Mouse (Mus musculus): ENCODE measurements around the gene Gm11757. TPM values are rescaled to one million over a fixed set of nuclear protein-coding genes. Genes with fewer than 3 reads are reported as not detected.
"Not testable (repeated sequence)": the region's sequence is repeated elsewhere in the genome, so short reads cannot be mapped to it uniquely, and the experiment has no call there.

Gene Gm11757
- not detected in 2 replicates for polyA plus RNA-seq (2012; rRNA removed)

DNA sequence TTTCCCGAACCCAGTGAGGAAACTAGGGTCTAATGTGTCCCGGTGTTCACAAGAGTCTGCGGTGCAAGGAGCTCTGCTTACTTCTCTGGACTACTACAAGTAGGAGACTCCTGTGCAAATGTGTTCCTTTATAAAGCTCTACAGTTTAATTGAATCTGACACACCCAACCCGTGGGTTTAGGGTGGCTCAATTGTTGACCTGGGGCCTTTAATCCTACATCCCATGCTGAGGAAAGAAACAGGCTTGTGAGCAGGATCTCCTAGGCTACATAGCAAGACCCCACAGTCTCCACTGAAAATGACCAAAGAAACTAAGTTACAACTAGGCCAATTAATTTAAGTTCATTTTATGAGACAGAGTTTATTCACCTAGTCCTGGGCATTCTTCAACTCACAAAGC is at the start of gene Gm11757:
Gene Gm11757 (minus strand): TSS at position 101 of the 400 bp plus-strand sequence.
- not testable (repeated sequence) for H3K27ac ChIP-seq (ENCODE audit: insufficient read depth, low read length)
- no CpG with 5 or more reads among the region's 4 CpGs for WGBS

DNA sequence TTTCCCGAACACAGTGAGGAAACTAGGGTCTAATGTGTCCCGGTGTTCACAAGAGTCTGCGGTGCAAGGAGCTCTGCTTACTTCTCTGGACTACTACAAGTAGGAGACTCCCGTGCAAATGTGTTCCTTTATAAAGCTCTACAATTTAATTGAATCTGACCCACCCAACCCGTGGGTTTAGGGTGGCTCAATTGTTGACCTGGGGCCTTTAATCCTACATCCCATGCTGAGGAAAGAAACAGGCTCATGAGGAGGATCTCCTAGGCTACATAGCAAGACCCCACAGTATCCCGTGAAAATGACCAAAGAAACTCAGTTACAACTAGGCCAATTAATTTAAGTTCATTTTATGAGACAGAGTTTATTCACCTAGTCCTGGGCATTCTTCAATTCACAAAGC is 29.7 kb upstream of the Gm11757 start, which contains the start of gene Gm11756:
Gene Gm11756 (minus strand): TSS at position 101 of the 400 bp plus-strand sequence.
- H3K27me3 ChIP-seq (ENCODE audit: control insufficient read depth, insufficient read depth, low read length); H3K4me3 ChIP-seq (ENCODE audit: extremely low read depth, insufficient read depth, insufficient read length); H3K4me1 ChIP-seq (ENCODE audit: control insufficient read depth, insufficient read depth, insufficient read length); DNase-seq (ENCODE audit: low read depth in 1 of 2, low spot score in 2 of 2); H3K36me3 ChIP-seq (ENCODE audit: control insufficient read depth, insufficient read depth, low read length); H3K27ac ChIP-seq (ENCODE audit: insufficient read depth, low read length): not testable (repeated sequence)
- 88% methylated on average over 6 of the region's 6 CpGs for WGBS

More for the DNA sequence above, at the start of gene Gm11757:
- H3K4me3 ChIP-seq (ENCODE audit: extremely low read depth, insufficient read depth, insufficient read length); H3K36me3 ChIP-seq (ENCODE audit: control insufficient read depth, insufficient read depth, low read length); H3K27me3 ChIP-seq (ENCODE audit: control insufficient read depth, insufficient read depth, low read length); DNase-seq (ENCODE audit: low read depth in 1 of 2, low spot score in 2 of 2); H3K4me1 ChIP-seq (ENCODE audit: control insufficient read depth, insufficient read depth, insufficient read length): not testable (repeated sequence)

DNA sequence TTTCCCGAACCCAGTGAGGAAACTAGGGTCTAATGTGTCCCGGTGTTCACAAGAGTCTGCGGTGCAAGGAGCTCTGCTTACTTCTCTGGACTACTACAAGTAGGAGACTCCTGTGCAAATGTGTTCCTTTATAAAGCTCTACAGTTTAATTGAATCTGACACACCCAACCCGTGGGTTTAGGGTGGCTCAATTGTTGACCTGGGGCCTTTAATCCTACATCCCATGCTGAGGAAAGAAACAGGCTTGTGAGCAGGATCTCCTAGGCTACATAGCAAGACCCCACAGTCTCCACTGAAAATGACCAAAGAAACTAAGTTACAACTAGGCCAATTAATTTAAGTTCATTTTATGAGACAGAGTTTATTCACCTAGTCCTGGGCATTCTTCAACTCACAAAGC is 14.9 kb upstream of the Gm11757 start, which contains the start of gene Gm13871:
Gene Gm13871 (minus strand): TSS at position 101 of the 400 bp plus-strand sequence.
- H3K4me3 ChIP-seq (ENCODE audit: extremely low read depth, insufficient read depth, insufficient read length); H3K36me3 ChIP-seq (ENCODE audit: control insufficient read depth, insufficient read depth, low read length); H3K27ac ChIP-seq (ENCODE audit: insufficient read depth, low read length); H3K4me1 ChIP-seq (ENCODE audit: control insufficient read depth, insufficient read depth, insufficient read length); H3K27me3 ChIP-seq (ENCODE audit: control insufficient read depth, insufficient read depth, low read length); DNase-seq (ENCODE audit: low read depth in 1 of 2, low spot score in 2 of 2): not testable (repeated sequence)
- WGBS: no CpG with 5 or more reads among the region's 4 CpGs

DNA sequence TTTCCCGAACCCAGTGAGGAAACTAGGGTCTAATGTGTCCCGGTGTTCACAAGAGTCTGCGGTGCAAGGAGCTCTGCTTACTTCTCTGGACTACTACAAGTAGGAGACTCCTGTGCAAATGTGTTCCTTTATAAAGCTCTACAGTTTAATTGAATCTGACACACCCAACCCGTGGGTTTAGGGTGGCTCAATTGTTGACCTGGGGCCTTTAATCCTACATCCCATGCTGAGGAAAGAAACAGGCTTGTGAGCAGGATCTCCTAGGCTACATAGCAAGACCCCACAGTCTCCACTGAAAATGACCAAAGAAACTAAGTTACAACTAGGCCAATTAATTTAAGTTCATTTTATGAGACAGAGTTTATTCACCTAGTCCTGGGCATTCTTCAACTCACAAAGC is 14.7 kb downstream of the Gm11757 start, which contains the start of gene Gm11758:
Gene Gm11758 (minus strand): TSS at position 101 of the 400 bp plus-strand sequence.
- H3K27me3 ChIP-seq (ENCODE audit: control insufficient read depth, insufficient read depth, low read length): not testable (repeated sequence)

More for the DNA sequence above, 14.7 kb downstream of the Gm11757 start, which contains the start of gene Gm11758:
- H3K4me3 ChIP-seq (ENCODE audit: extremely low read depth, insufficient read depth, insufficient read length); DNase-seq (ENCODE audit: low read depth in 1 of 2, low spot score in 2 of 2); H3K36me3 ChIP-seq (ENCODE audit: control insufficient read depth, insufficient read depth, low read length); H3K4me1 ChIP-seq (ENCODE audit: control insufficient read depth, insufficient read depth, insufficient read length); H3K27ac ChIP-seq (ENCODE audit: insufficient read depth, low read length): not testable (repeated sequence)
- no CpG with 5 or more reads among the region's 4 CpGs for WGBS

Other genes starting within 250 kb of the Gm11757 start
- not detected in 2 replicates for gene Gm11239, start 222.8 kb downstream of the Gm11757 start, polyA plus RNA-seq (2012; rRNA removed)
- gene Gm428, start 207.6 kb downstream of the Gm11757 start, polyA plus RNA-seq (2012; rRNA removed): not detected in 2 replicates
- 0.02 and 0.11 TPM in 2 replicates for gene Rasef, start 100.1 kb downstream of the Gm11757 start, polyA plus RNA-seq (2012; rRNA removed)
- gene Gm11758, start 14.8 kb downstream of the Gm11757 start, polyA plus RNA-seq (2012; rRNA removed): not detected in 2 replicates
- not detected in 2 replicates for gene Gm13871, start 14.8 kb upstream of the Gm11757 start, polyA plus RNA-seq (2012; rRNA removed)
- gene Gm11756, start 29.6 kb upstream of the Gm11757 start, polyA plus RNA-seq (2012; rRNA removed): not detected in 2 replicates
- gene 2310002L09Rik, start 59.7 kb upstream of the Gm11757 start, polyA plus RNA-seq (2012; rRNA removed): not detected in 2 replicates
- gene Frmd3, start 122.3 kb upstream of the Gm11757 start, polyA plus RNA-seq (2012; rRNA removed): 0.05 and 0.12 TPM in 2 replicates